Mouse (Mus musculus): ENCODE measurements at regions not wholly inside any gene's neighbourhood (a gene's known extent, or its start where the extent isn't known, plus 50 kb on each side); places are given as distances from the start of the nearest gene placed in this dataset.

- DNase-seq (ENCODE audit: low read depth, low spot score), result no peak
Observed at GRCm38 (mm10) chr3:155462095-155462494, 368.9 kb downstream of the Lrriq3 start.

DNA sequence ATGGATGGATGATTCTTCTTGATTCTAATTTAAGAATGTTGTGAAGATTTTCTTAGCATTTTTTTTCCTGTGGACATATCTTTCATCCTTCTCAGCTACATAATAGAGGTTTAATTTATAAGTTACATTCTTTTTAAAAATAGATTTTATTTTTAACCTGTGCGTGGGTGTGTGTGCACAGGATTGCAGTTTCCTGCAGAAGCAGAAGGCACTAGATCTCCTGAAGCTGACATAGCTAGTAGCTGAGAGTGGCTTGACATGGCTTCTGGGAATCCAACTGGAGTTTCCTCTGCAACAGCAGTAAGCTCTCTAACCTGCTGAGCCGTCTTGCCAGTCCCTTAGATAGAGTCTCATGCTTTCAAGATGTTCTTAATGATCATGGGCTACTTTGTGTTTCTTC lies 377.5 kb downstream of the Lrriq3 start:
- DNase-seq (ENCODE audit: low read depth, low spot score), result no peak

DNA sequence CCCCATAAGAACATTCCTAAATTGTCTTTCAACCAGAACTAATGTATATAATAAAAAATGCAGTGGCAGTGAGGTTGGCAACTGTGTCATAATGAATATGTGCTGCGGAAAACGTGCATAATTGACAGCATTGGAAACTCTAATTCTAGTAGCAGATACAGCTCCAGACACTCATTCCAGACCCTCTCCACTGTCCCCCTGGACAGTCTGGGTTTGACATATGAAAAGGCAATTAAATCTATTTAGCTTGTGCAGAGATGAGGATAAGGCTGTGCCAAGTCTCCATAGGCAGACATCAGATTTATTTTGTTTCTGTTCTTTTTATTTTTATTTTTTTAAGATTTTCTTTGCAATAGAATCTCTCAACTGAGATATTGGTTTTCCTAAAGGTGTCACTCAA lies 392.3 kb downstream of the Lrriq3 start:
- DNase-seq (ENCODE audit: low read depth, low spot score), result no peak

GRCm38 (mm10) chr3:155487877-155488537 lies 394.8 kb downstream of the Lrriq3 start:
- DNase-seq (ENCODE audit: low read depth, low spot score), result no peak

DNA sequence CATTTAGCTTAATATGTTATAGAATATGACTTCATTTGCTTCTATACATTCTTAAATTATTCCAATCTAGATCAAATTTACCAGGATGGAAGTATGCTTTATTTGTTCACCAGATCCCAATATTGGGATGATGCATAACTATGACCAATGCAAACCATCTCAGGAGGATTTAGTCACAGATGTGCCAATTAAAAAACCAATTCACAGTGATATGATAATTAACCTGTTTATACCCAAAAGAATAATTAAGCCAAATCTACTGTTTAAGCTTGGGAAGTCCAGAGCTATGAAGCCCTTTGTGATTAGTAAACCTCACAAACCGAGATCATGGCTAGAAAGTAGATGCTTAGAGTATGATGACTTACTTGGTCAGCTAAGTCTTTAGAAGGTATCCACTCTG lies 397.4 kb downstream of the Lrriq3 start:
- DNase-seq (ENCODE audit: low read depth, low spot score), result no peak

DNA sequence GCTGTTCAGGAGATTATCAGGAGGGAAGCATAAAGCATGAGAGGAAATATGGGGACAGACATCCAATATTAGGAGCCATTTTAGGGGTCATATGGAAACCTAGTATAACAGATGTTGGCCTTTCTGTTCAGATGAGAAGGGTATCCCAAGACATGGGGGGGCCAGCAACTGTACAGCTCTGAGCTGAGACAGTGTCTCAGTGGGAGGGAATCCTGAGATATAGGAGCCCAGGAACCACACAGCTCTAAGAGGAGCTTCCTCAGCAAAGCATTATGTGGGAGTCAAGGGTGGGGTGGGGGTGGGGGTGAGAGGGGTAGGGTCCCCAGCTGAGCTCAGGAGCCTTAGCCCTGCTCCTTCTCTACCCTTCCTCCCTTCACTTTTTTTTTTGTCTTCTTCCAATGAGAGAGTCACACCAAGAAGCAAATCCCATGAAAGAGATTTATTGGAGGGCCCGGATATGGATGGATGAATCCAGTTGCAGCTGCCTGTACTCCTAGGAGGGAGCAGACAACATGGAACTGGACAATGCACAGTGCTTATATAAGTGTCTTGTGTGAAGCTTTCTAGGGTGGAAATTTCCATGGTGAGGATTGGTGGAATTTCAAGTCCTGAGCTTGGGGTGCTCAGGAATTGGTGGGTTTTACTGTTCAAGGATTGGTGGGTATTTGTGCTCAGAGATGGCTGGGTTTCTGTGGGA lies 417.1 kb downstream of the Lrriq3 start:
- DNase-seq (ENCODE audit: low read depth, low spot score), result no peak

DNA sequence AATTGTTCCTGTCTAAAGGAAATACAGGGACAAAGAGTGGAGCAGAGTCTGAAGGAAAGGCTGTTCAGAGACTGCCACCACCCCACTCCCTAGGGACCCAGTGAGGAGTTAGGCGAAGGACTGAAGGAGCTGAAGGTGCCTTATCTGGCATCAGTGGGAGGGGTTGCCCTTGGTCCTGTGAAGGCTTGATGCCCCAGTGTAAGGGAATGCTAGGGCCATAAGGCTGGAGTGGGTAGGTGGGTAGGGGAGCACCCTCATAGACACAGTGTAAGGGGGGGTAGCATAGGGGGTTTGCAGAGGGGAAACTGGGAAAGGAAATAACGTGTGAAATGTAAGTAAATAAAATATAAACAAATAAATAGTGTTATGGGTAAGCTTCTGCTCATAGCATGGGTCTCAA lies 420.7 kb downstream of the Lrriq3 start:
- DNase-seq (ENCODE audit: low read depth, low spot score), result no peak

DNA sequence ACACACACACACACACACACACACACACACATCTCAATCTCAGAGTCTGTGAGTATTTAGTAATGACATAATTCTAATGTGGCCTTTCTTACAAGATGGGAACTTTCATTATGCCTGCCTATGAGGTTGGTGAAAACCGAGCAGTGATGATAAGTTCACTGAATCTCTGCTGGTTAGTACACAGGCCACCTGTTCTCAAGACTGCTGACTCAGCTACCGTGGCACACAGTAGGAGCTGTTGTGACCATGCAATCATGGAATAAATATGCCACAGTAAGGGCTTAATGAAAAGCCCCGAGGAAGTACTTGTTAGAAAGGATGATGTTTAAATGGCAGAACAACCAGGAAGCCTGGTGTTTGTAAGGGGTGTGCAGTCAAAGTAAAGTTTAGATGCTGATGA lies 436.1 kb downstream of the Lrriq3 start:
- no peak for DNase-seq (ENCODE audit: low read depth, low spot score)

- peak; percentile 12 for DNase-seq (ENCODE audit: low read depth, low spot score)
Observed at GRCm38 (mm10) chr3:155530811-155531210, 437.6 kb downstream of the Lrriq3 start.

- no peak for DNase-seq (ENCODE audit: low read depth, low spot score)
Observed at GRCm38 (mm10) chr3:155532075-155532474, 438.8 kb downstream of the Lrriq3 start.

DNA sequence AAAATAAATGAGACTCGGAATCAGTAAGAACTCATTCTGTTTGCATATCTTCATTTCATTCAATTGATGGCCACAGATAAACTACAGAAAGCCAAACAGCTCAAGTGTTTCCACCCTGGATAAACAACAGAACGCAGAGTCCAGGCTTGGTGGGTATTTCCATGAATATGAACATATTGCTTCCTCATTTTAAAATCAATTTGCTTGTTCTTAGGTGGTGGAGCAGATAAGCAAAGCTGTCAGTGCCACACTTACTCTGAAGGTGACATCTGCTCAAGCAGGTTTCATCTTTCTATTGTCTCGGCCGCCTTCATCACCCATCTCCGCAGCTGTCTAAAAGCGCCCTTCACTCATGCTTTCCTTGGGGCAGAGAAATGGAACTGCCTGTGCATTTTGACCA lies 455.0 kb downstream of the Lrriq3 start:
- no peak for DNase-seq (ENCODE audit: low read depth, low spot score)

DNA sequence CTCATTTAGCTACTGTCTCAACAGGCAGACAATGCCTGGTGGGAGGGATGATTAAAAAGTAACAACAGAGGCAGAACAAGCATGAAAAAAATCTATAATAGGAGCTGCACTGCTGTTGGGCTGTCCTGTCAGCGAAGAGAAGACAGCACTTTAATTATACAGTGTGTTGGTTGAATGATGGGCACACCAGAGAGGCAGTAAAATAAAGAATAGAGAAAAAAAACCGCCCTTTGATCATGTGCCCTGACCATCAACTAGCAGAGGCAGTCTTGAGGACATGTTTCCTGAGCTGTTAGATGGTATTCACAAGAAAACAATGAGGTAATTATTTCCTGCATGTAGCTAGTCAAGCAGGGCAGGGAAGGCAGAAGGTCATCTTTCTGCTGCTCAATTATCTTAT lies 483.9 kb downstream of the Lrriq3 start:
- no peak for DNase-seq (ENCODE audit: low read depth, low spot score)

DNA sequence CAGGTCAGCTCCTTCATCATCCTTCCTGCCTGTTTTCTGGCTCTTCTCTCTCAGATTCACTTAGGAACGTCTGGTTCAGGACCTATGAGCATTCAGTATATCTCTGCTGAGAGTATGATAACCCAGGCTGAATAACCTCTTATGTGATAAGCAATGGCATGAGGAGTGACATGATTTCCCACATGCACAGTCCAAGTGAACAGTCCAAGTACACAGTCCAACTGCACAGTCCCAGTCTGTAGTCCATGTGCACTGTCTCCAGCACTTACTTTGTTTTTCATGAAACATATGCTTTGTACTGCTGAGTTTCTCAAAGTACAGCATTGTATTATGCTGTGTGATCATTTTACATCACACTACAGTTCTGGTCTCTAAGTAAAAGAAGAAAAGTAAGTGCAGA lies 510.8 kb downstream of the Lrriq3 start:
- DNase-seq (ENCODE audit: low read depth, low spot score), result no peak
